Mouse (Mus musculus): Measurements from ENCODE around the gene Scmh1.

DNA sequence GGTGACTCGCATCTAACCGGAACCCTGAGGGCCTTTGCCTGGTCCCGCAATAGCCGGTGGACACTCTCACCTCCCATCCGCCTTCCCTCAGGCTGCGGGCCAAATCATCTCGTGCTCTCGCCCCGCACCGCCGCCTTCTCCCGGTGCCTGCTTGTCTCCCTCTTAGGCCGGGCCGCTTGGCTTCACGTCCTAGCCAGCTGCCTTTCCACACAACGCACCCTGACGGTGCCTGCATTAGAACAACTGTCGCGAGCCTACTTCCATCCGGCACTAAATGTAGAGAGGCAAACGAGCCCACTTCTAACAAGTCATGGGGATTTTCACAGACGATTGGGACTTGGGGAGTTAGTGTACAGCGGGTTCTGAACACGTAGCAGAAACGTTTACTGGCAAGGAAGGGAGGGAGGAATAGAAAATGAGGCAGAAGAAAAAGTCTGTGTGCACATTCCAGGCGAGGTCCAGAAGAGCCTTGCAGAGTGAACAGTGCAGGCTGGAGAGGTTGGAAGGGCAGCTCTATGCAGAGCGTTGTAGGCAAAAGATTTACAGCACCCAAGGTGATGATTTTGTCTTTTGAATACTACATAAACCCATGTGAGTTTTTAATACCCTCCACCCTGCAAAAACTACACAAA is 165.5 kb downstream of the Scmh1 start:
- TF ChIP-seq CTCF (IDR thresholded peaks at IDR 0.05; ENCODE audit: borderline replicate concordance, insufficient read depth, low read depth, low read length) (no peak), POLR2A (IDR thresholded peaks at IDR 0.05; ENCODE audit: borderline replicate concordance, insufficient read depth, low read length) (no peak)

Measured in cerebellum, adult 2 months (tissue).